Mouse (Mus musculus) embryonic facial prominence, embryonic 10.5 days (tissue): Measurements from ENCODE around the gene Oaz2. TPM values are rescaled to one million over a fixed set of nuclear protein-coding genes. Genes with fewer than 3 reads are reported as not detected.
"Not testable (repeated sequence)": the region's sequence is repeated elsewhere in the genome, so short reads cannot be mapped to it uniquely, and the experiment has no call there.

Source experiments
- DNase-seq: peaks from one replicate; pipeline ENCODE4 v3.0.0-alpha.2; 2017; ENCODE audit warnings: low spot score
- H3K27ac ChIP-seq: fragments of 300-500 bp; sonication (generic); replicated peaks from 2 replicates; pipeline ENCODE4 v1.5.1; 2016; ENCODE audit warnings: mild to moderate bottlenecking
- H3K27me3 ChIP-seq: fragments of 300-500 bp; sonication (generic); replicated peaks from 2 replicates; pipeline ENCODE4 v1.6.1; 2016; ENCODE audit warnings: low read depth, mild to moderate bottlenecking; ENCODE audit not compliant: poor library complexity, severe bottlenecking
- H3K36me3 ChIP-seq: fragments of 300-500 bp; sonication (generic); replicated peaks from 2 replicates; pipeline ENCODE4 v1.6.1; 2016; ENCODE audit warnings: mild to moderate bottlenecking, moderate library complexity
- H3K4me1 ChIP-seq: fragments of 300-500 bp; sonication (generic); 2 replicates; pipeline ENCODE4 v1.6.1; 2016
- H3K4me3 ChIP-seq: fragments of 300-500 bp; sonication (generic); 2 replicates; pipeline ENCODE4 v1.5.1; 2016; ENCODE audit warnings: mild to moderate bottlenecking, moderate library complexity
- H3K9me3 ChIP-seq: fragments of 300-500 bp; sonication (generic); 2 replicates; pipeline ENCODE4 v1.6.1; 2016; ENCODE audit warnings: mild to moderate bottlenecking
- WGBS: fragments of 180-500 bp; shearing (Covaris S2); methylation state at CpG from one replicate; pipeline ENCODE4 v1.1.7; 2016; 5-methylcytosine and 5-hydroxymethylcytosine counted together
- polyA plus RNA-seq: library from polyadenylated mRNA; unstranded; fragments of >200 nt; fragmentation: Nextera tagmentation; extraction: Ambion mirVana; gene quantifications from 2 replicates; pipeline ENCODE4 v1.2.1, GENCODE M21; 2016

The Oaz2 gene
- polyA plus RNA-seq, 1 experiment from 2014 or later: 270 TPM

GRCm38 (mm10) chr9:65639065-65639464 is 28.7 kb upstream of the Oaz2 start:
- Histone ChIP-seq H3K4me3 (no peak overlapping the region), H3K36me3 (no peaks in the 10 kb centered on the region), H3K9me3 (no peaks in the 10 kb centered on the region), H3K27ac (no peak overlapping the region), H3K27me3 (no peaks in the 10 kb centered on the region), H3K4me1 (peaks cover 19% of the 10 kb centered on the region)
- DNase-seq: no peak
- WGBS: 50% methylated on average over 5 of the region's 5 CpGs

GRCm38 (mm10) chr9:65640838-65641410 is 26.9 kb upstream of the Oaz2 start:
- peak; percentile 56 for DNase-seq
- WGBS: 3% methylated on average over 5 of the region's 5 CpGs
- Histone ChIP-seq H3K9me3 (no peaks in the 10 kb centered on the region), H3K27ac (peak overlapping the region; percentile 73; the same call in 1 of the 2 replicates), H3K4me3 (peak overlapping the region; percentile 32), H3K27me3 (no peaks in the 10 kb centered on the region), H3K4me1 (peaks cover 25% of the 10 kb centered on the region), H3K36me3 (no peaks in the 10 kb centered on the region)

- Histone ChIP-seq H3K4me3 (no peak overlapping the region), H3K27me3 (no peaks in the 10 kb centered on the region), H3K9me3 (no peaks in the 10 kb centered on the region), H3K36me3 (no peaks in the 10 kb centered on the region), H3K4me1 (peaks cover 28% of the 10 kb centered on the region), H3K27ac (peak overlapping the region; percentile 73)
- DNase-seq: no peak
- WGBS: 12% methylated on average over 12 of the region's 12 CpGs
Measured at GRCm38 (mm10) chr9:65641446-65642052, 26.3 kb upstream of the Oaz2 start.

- H3K4me1 ChIP-seq: peaks cover 28% of the 10 kb centered on the region
- no peaks in the 10 kb centered on the region for H3K27me3 ChIP-seq
- H3K4me3 ChIP-seq: no peak overlapping the region
- DNase-seq: no peak
- no peak overlapping the region for H3K27ac ChIP-seq
- no peaks in the 10 kb centered on the region for H3K9me3 ChIP-seq
- H3K36me3 ChIP-seq: no peaks in the 10 kb centered on the region
Measured at GRCm38 (mm10) chr9:65642546-65642945, 25.3 kb upstream of the Oaz2 start.

DNA sequence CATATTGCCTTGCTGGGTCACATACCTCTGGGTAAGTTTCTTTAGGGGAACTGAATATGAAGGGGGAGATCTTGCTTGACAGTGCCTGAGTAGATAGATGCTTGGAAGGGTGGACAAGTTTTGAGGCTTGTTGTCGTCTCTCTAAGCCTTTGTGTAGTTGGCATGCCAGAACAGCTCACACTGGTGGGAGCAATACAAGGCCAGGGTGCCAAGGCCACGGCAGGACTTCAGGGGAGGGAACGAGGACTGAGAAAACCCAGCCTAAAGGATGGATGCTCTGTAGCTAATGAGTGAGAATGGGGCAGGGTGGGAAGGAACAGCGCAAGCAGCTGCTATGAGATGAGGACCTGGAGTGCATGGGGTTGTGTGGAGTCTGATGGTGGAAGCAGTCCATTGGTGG is 22.8 kb upstream of the Oaz2 start:
- Histone ChIP-seq H3K9me3 (no peaks in the 10 kb centered on the region), H3K27ac (no peak overlapping the region), H3K36me3 (no peaks in the 10 kb centered on the region), H3K4me1 (peaks cover 29% of the 10 kb centered on the region), H3K4me3 (no peak overlapping the region), H3K27me3 (no peaks in the 10 kb centered on the region)
- 90% methylated on average over 4 of the region's 4 CpGs for WGBS
- no peak for DNase-seq

DNA sequence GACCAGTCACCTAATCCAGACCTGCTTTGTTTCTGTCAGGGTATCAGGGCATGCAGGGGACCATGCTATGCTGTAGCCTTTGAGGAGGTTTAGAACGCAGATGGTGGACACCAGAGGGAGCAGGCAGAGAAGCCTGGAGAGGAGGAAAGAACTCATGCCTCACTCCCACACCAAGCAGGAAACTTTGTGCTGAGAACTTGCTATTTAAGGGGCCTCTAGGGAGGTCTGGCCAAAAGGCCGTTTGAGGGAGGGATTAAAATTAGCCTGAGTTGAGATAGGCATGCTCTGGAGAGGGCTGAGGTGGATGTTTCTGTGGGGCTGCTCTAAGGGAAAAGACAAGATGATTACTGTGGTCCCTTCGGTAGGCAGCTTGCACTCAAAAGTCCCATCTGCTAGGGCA is 21.8 kb upstream of the Oaz2 start:
- WGBS: 59% methylated on average over 3 of the region's 3 CpGs
- Histone ChIP-seq H3K27me3 (no peaks in the 10 kb centered on the region), H3K4me1 (peaks cover 26% of the 10 kb centered on the region)

DNA sequence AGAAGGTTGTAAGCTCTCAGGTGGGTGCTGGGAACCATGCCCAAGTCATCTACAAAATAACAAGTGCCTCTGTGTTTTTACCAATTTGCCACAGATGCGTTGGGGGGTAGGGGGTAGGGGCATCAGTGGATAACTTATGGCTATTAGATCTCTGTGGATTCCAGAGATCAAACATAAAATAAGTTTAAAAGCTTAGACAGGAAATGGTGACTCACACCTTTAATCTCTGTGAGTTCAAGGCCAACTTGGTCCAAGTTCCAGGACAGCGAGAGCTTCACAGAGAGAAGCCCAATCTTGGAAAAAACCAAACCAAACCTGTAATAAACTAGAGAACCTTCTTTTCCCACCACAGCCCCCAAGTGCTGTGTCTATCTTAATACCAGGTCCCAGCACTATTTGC is 21.0 kb upstream of the Oaz2 start:
- Histone ChIP-seq H3K27me3 (no peaks in the 10 kb centered on the region), H3K4me1 (peaks cover 18% of the 10 kb centered on the region), H3K9me3 (no peaks in the 10 kb centered on the region), H3K36me3 (no peaks in the 10 kb centered on the region), H3K4me3 (no peak overlapping the region), H3K27ac (no peak overlapping the region)
- 85% methylated on average over 2 of the region's 2 CpGs for WGBS
- no peak for DNase-seq

More for the DNA sequence above, 21.8 kb upstream of the Oaz2 start:
- no peak for DNase-seq
- no peak overlapping the region for H3K4me3 ChIP-seq
- no peaks in the 10 kb centered on the region for H3K36me3 ChIP-seq
- no peak overlapping the region for H3K27ac ChIP-seq
- H3K9me3 ChIP-seq: no peaks in the 10 kb centered on the region

DNA sequence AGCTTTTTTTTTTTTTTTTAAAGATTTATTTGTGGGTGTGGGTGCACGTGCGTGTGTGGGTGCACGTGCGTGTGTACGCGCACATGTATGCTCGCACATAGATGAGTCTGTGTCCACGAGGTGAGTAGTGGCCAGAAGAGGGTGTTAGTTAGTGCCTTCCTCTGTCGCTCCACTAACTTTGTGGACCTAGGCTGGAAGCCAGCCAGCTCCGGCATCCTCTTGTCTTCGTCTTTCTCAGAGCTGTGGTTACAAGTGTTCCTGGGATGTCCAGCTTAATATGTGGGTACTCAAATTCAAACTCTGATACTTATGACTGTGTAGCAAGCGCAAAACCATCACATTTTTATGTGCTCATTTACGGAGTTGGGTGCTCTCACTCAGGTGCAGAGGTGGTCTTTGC is 19.1 kb upstream of the Oaz2 start:
- DNase-seq: no peak
- Histone ChIP-seq H3K4me1 (peaks cover 14% of the 10 kb centered on the region; the same call in 1 of the 2 replicates), H3K9me3 (no peaks in the 10 kb centered on the region), H3K36me3 (no peaks in the 10 kb centered on the region), H3K4me3 (no peak overlapping the region), H3K27ac (no peak overlapping the region), H3K27me3 (no peaks in the 10 kb centered on the region)
- 95% methylated on average over 13 of the region's 13 CpGs for WGBS

- no peaks in the 10 kb centered on the region for H3K27me3 ChIP-seq
- no peak overlapping the region for H3K4me3 ChIP-seq
- 66% methylated on average over 1 of the region's 1 CpGs for WGBS
- H3K4me1 ChIP-seq: peaks cover 14% of the 10 kb centered on the region; the same call in 1 of the 2 replicates
- no peaks in the 10 kb centered on the region for H3K9me3 ChIP-seq
- no peaks in the 10 kb centered on the region for H3K36me3 ChIP-seq
- DNase-seq: no peak
- 0 out of 2 replicates have a peak overlapping the region, but pooled peaks have one; percentile 35 for H3K27ac ChIP-seq
Measured at GRCm38 (mm10) chr9:65649997-65650396, 17.8 kb upstream of the Oaz2 start.

DNA sequence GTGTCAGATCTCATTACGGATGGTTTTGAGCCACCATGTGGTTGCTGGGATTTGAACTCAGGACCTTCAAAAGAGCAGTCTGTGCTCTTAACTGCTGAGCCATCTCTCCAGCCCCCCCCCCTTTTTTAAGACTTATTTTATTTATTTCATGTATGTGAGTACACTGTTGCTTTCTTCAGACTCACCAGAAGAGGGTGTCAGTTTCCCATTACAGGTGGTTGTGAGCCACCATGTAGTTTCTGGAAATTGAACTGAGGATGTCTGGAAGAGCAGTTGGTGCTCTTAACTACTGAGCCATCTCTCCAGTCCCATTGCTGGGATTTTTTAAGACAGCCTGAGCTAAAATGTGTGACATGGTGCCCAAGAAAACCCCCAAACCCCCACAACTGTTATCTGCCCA is 15.8 kb upstream of the Oaz2 start:
- DNase-seq, H3K36me3 ChIP-seq, H3K27me3 ChIP-seq, H3K27ac ChIP-seq, H3K4me3 ChIP-seq, H3K4me1 ChIP-seq, H3K9me3 ChIP-seq: not testable (repeated sequence)
- 100% methylated on average over 1 of the region's 1 CpGs for WGBS

- no peak overlapping the region for H3K4me3 ChIP-seq
- H3K27ac ChIP-seq: no peak overlapping the region
- WGBS: 93% methylated on average over 4 of the region's 4 CpGs
- H3K9me3 ChIP-seq: no peaks in the 10 kb centered on the region
- H3K36me3 ChIP-seq: no peaks in the 10 kb centered on the region
- DNase-seq: no peak
- peaks cover 5% of the 10 kb centered on the region; the same call in 1 of the 2 replicates for H3K4me1 ChIP-seq
- no peaks in the 10 kb centered on the region for H3K27me3 ChIP-seq
Measured at GRCm38 (mm10) chr9:65653741-65654140, 14.1 kb upstream of the Oaz2 start.

GRCm38 (mm10) chr9:65654700-65655237 is 13.0 kb upstream of the Oaz2 start:
- H3K4me3 ChIP-seq: no peak overlapping the region
- H3K36me3 ChIP-seq: no peaks in the 10 kb centered on the region
- WGBS: 94% methylated on average over 3 of the region's 3 CpGs
- no peaks in the 10 kb centered on the region for H3K9me3 ChIP-seq
- peaks cover 5% of the 10 kb centered on the region; the same call in 1 of the 2 replicates for H3K4me1 ChIP-seq
- DNase-seq: no peak
- H3K27ac ChIP-seq: no peak overlapping the region
- no peaks in the 10 kb centered on the region for H3K27me3 ChIP-seq

GRCm38 (mm10) chr9:65655540-65655939 is 12.3 kb upstream of the Oaz2 start:
- no peaks in the 10 kb centered on the region for H3K36me3 ChIP-seq
- WGBS: 86% methylated on average over 8 of the region's 8 CpGs
- no peaks in the 10 kb centered on the region for H3K27me3 ChIP-seq
- no peaks in the 10 kb centered on the region for H3K4me1 ChIP-seq
- no peak overlapping the region for H3K27ac ChIP-seq
- DNase-seq: no peak
- no peaks in the 10 kb centered on the region for H3K9me3 ChIP-seq
- no peak overlapping the region for H3K4me3 ChIP-seq
